Mouse (Mus musculus): ENCODE results near the gene Pdcd2l. TPM values are rescaled to one million over a fixed set of nuclear protein-coding genes. Genes with fewer than 3 reads are reported as not detected.
"Not testable (repeated sequence)": the region's sequence is repeated elsewhere in the genome, so short reads cannot be mapped to it uniquely, and the experiment has no call there.

Pdcd2l gene
- polyA plus RNA-seq, 1 experiment from 2014 or later: 69.0 TPM

GRCm38 (mm10) chr7:34206331-34206730 lies 9.9 kb upstream of the Pdcd2l start:
- H3K27ac ChIP-seq: no peak overlapping the region
- H3K36me3 ChIP-seq: peaks cover 100% of the 10 kb centered on the region
- H3K27me3 ChIP-seq: no peaks in the 10 kb centered on the region
- no peak overlapping the region for H3K4me3 ChIP-seq
- ATAC-seq (ENCODE audit: low FRiP score, low read depth): no peak
- 94% methylated on average over 6 of the region's 6 CpGs for WGBS
- no peak overlapping the region for H3K9ac ChIP-seq
- no peaks in the 10 kb centered on the region for H3K9me3 ChIP-seq
- no peaks in the 10 kb centered on the region for H3K4me1 ChIP-seq
- H3K4me2 ChIP-seq (replicated peaks): no peak overlapping the region

DNA sequence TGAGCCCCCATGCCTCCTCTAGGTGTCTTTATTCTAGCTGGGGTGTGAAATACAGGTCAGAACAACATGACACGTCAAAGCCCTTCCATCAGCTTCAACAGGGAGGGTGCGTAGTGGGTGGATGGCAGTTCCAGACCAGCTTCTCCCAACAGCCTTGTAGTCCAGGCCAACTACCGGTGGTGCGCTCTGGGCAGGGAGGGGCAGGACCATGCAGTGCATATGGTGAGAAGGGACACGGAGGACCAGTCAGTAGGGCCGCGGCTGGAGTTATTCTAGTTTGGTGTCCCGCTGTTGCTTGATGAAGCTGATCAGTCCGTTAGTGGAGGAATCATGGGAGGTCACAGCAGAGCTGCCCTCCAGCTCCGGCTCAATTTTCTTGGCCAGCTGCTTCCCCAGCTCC lies 5.7 kb upstream of the Pdcd2l start:
- peaks cover 69% of the 10 kb centered on the region for H3K36me3 ChIP-seq
- H3K4me3 ChIP-seq; H3K9ac ChIP-seq; H3K4me1 ChIP-seq; H3K27ac ChIP-seq; ATAC-seq (ENCODE audit: low FRiP score, low read depth); H3K4me2 ChIP-seq (replicated peaks); H3K9me3 ChIP-seq; H3K27me3 ChIP-seq: not testable (repeated sequence)
- 92% methylated on average over 10 of the region's 10 CpGs for WGBS

DNA sequence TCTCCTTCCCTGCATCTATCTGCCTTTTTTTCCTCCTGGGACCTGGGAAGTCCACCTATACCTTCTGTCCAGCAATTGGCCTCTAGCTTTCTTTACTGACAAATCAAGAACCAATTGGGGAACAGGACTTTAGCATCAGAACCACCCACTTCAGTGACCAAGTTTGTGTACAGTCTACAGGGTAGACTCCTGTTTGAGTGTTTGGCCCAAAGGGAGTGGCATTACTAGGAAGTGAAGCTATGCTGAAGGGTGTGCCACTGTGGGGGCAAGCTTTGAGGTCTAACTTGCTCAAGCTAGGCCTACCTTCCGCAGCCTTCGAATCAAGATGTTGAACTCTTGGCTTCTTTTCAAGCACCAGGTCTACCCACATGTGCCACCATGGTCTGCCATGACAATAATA lies 4.4 kb upstream of the Pdcd2l start:
- Histone ChIP-seq H3K9me3 (0 out of 2 replicates have a peak, but pooled peaks cover 5% of the 10 kb centered on the region), H3K27me3 (no peaks in the 10 kb centered on the region), H3K9ac (no peak overlapping the region), H3K27ac (no peak overlapping the region), H3K4me1 (peaks cover under 1% of the 10 kb centered on the region; the same call in 1 of the 2 replicates), H3K4me2 (replicated peaks) (no peak overlapping the region), H3K36me3 (peaks cover 56% of the 10 kb centered on the region), H3K4me3 (no peak overlapping the region)
- ATAC-seq (ENCODE audit: low FRiP score, low read depth): no peak
- WGBS: 100% methylated on average over 2 of the region's 2 CpGs

- ATAC-seq (ENCODE audit: low FRiP score, low read depth): no peak
Measured at GRCm38 (mm10) chr7:34198346-34198745, 1.9 kb upstream of the Pdcd2l start.

DNA sequence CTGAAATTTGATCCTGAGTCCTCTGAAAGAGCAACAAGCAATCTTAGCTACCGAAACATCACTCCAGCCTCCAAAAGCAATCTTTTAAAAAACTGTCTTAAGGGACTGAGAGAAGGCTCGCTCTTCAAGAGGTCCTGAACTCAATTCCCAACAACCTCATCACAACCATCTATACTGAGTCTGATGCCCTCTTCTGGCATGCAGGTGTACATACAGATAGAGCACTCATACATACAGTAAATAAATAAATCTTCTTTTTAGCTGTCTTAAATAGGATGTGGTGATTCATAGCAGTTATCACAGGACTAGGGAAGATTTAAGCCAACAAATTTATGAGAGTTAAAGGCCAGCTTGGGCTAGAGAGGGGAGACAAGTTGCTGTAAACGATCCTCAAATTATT lies 829 bp downstream of the Pdcd2l start:
- 0 out of 2 replicates have a peak, but pooled peaks cover 3% of the 10 kb centered on the region for H3K9me3 ChIP-seq
- H3K4me1 ChIP-seq: peaks cover 7% of the 10 kb centered on the region
- H3K9ac ChIP-seq: peak overlapping the region; percentile 94
- H3K36me3 ChIP-seq: peaks cover 23% of the 10 kb centered on the region
- H3K4me2 ChIP-seq (replicated peaks): peak overlapping the region; percentile 83
- H3K27me3 ChIP-seq: no peaks in the 10 kb centered on the region
- no peak overlapping the region for H3K27ac ChIP-seq
- WGBS: 40% methylated on average over 3 of the region's 3 CpGs
- peak overlapping the region; percentile 97 for H3K4me3 ChIP-seq
- no peak for ATAC-seq (ENCODE audit: low FRiP score, low read depth)

More at GRCm38 (mm10) chr7:34198346-34198745, 1.9 kb upstream of the Pdcd2l start:
- Histone ChIP-seq H3K4me3 (no peak overlapping the region), H3K4me2 (replicated peaks) (no peak overlapping the region), H3K9ac (no peak overlapping the region), H3K27me3 (no peaks in the 10 kb centered on the region), H3K36me3 (peaks cover 36% of the 10 kb centered on the region), H3K27ac (no peak overlapping the region), H3K4me1 (peaks cover 7% of the 10 kb centered on the region), H3K9me3 (0 out of 2 replicates have a peak, but pooled peaks cover 5% of the 10 kb centered on the region)
- WGBS: 46% methylated on average over 3 of the region's 3 CpGs

DNA sequence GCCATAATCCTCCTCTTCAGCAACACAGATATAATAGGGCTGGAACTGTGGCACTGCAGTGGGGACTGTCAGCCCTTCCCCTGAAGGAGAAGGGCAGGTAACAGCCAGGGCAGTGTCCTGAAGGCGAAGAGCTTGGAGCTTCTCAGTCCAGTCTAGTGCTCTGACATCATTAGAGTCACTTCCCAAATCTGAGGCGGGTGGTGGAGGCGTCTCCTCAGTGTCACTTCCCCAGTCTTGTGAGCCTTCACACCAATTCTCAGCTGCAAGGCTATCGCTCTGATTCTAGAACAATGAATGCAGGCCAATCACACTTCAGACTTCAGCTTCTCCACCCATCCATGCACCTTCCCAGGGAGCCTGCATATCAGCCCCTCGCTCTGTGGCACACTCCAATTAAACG lies 3.6 kb downstream of the Pdcd2l start:
- Histone ChIP-seq H3K4me2 (replicated peaks) (no peak overlapping the region), H3K36me3 (peaks cover 40% of the 10 kb centered on the region), H3K27me3 (no peaks in the 10 kb centered on the region), H3K4me1 (peaks cover 7% of the 10 kb centered on the region), H3K9ac (no peak overlapping the region), H3K9me3 (no peaks in the 10 kb centered on the region), H3K27ac (no peak overlapping the region), H3K4me3 (no peak overlapping the region)
- WGBS: 93% methylated on average over 6 of the region's 6 CpGs
- ATAC-seq (ENCODE audit: low FRiP score, low read depth): no peak

DNA sequence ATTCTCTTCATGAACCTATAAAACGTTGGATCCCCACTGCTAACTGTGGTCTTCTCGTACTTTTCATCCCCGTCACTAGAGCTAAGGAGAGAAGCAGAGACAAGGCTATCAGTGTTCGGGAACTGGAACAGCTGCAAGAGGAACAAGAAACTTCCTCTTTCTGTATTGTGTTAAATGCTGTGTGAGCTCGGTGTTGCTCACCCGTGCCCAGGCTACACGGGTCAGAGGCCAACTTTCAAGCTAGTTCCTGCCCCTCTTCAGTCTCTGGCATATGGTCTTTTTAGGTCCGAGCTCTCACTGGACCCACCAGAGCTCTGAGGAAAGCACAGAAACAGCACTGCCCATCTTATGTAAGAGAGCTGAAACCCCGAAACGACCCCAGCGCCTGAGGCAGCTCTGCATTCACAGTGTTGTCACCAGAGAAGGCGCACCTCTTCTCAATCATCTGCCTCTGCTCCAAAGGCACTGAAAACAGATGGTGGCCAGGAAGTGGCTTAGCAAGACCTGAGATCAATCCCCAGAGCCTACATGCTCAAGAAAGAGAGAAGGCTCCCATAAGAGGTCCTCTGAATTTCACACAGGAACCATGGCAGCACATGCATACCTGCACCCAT lies 7.0 kb downstream of the Pdcd2l start:
- 91% methylated on average over 12 of the region's 12 CpGs for WGBS
- peaks cover 70% of the 10 kb centered on the region for H3K36me3 ChIP-seq

DNA sequence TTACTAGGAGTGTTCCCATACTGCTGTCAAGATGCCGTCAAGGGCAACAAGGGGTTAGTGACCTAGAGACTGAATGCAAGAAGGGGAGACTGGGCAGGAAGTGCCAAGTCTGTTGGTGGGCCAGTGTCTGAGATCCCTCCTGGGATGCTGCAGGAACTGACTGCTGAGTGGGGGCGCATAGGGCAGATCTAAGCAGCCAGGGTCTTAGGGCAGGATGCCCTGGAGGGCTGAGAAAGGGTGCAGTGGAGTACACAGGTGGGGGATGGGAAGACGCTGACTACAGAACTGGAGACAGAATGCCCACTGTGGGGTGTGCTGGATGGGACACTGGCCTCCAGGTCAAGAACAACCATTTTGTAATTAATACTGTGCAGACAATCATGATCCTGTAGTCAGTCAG lies 12.7 kb downstream of the Pdcd2l start:
- H3K4me3 ChIP-seq: no peak overlapping the region
- H3K27ac ChIP-seq: no peak overlapping the region
- H3K4me2 ChIP-seq (replicated peaks): no peak overlapping the region
- no peaks in the 10 kb centered on the region for H3K4me1 ChIP-seq
- H3K27me3 ChIP-seq: no peaks in the 10 kb centered on the region
- no peak overlapping the region for H3K9ac ChIP-seq
- 73% methylated on average over 3 of the region's 3 CpGs for WGBS
- H3K36me3 ChIP-seq: peaks cover 55% of the 10 kb centered on the region
- ATAC-seq (ENCODE audit: low FRiP score, low read depth): 0 out of 2 replicates have a peak, but pooled peaks have one; percentile 24
- H3K9me3 ChIP-seq: no peaks in the 10 kb centered on the region

More for the DNA sequence above, 7.0 kb downstream of the Pdcd2l start:
- Histone ChIP-seq H3K4me3 (no peak overlapping the region), H3K27me3 (no peaks in the 10 kb centered on the region), H3K4me2 (replicated peaks) (no peak overlapping the region), H3K9me3 (no peaks in the 10 kb centered on the region), H3K27ac (no peak overlapping the region), H3K4me1 (no peaks in the 10 kb centered on the region), H3K9ac (no peak overlapping the region)
- ATAC-seq (ENCODE audit: low FRiP score, low read depth): no peak

- 0 out of 2 replicates have a peak, but pooled peaks have one; percentile 32 for ATAC-seq (ENCODE audit: low FRiP score, low read depth)
- no peaks in the 10 kb centered on the region for H3K4me1 ChIP-seq
- H3K9ac ChIP-seq: no peak overlapping the region
- H3K36me3 ChIP-seq: peaks cover 50% of the 10 kb centered on the region
- no peak overlapping the region for H3K27ac ChIP-seq
- H3K27me3 ChIP-seq: no peaks in the 10 kb centered on the region
- no peak overlapping the region for H3K4me3 ChIP-seq
- H3K4me2 ChIP-seq (replicated peaks): no peak overlapping the region
- WGBS: 82% methylated on average over 13 of the region's 13 CpGs
- H3K9me3 ChIP-seq: no peaks in the 10 kb centered on the region
Measured at GRCm38 (mm10) chr7:34183356-34183755, 13.1 kb downstream of the Pdcd2l start.

GRCm38 (mm10) chr7:34176241-34176640 lies 20.2 kb downstream of the Pdcd2l start:
- WGBS: 84% methylated on average over 6 of the region's 6 CpGs
- H3K4me2 ChIP-seq (replicated peaks); H3K27ac ChIP-seq; H3K4me3 ChIP-seq; H3K9ac ChIP-seq; H3K9me3 ChIP-seq; H3K36me3 ChIP-seq; H3K27me3 ChIP-seq; H3K4me1 ChIP-seq; ATAC-seq (ENCODE audit: low FRiP score, low read depth): not testable (repeated sequence)

DNA sequence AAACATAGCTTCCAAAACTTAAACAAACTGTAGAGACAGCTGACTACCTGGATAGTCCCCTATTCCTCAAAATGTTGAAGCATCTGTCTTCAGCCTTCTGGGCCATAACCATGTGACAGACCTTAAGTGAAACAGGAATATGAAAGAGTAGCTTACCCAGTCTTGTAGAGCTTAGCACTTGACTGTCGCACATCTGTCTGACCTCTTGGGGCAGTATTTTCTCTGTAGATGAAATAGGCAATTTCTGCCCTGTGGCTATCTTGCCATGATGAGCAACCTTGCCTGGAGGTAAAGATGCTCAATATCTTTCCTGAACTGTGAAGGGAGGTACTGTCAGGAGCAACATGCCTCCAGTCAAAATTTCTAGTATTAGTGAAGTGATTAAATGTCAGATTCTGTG lies 24.2 kb downstream of the Pdcd2l start:
- Histone ChIP-seq H3K27ac (no peak overlapping the region), H3K4me1 (peaks cover 5% of the 10 kb centered on the region; the same call in 1 of the 2 replicates), H3K4me3 (no peak overlapping the region), H3K27me3 (no peaks in the 10 kb centered on the region), H3K9me3 (no peaks in the 10 kb centered on the region), H3K9ac (no peak overlapping the region), H3K4me2 (replicated peaks) (no peak overlapping the region), H3K36me3 (no peaks in the 10 kb centered on the region)
- ATAC-seq (ENCODE audit: low FRiP score, low read depth): no peak
- 73% methylated on average over 1 of the region's 1 CpGs for WGBS

DNA sequence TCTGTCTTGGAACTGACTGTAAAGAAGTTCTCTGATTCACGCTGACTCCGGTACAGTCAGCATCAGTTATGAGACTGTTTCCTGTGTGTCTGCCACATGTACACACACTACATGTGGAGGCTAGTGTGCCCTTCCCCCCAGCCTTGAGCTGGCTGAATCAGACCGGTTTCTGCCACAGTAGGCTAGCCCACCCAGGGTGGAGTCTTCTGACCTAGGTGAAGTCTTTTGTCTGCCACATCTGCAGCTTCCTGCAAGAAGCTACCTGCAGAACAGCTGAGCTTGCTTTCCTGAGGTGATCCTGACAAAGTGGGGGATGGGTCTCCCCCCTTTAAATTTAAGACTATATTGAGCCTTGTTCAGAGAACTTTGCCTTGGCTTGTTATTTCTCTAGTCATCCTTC lies 27.0 kb downstream of the Pdcd2l start, which contains the start of gene Uba2:
Gene Uba2 (minus strand): TSS at position 146 of the 400 bp plus-strand sequence.
- 82% methylated on average over 3 of the region's 3 CpGs for WGBS
- H3K36me3 ChIP-seq: peaks cover 10% of the 10 kb centered on the region
- ATAC-seq (ENCODE audit: low FRiP score, low read depth): no peak

More for the DNA sequence above, 27.0 kb downstream of the Pdcd2l start, which contains the start of gene Uba2:
- Histone ChIP-seq H3K27ac (peak within 1 kb of the TSS; percentile 89), H3K4me2 (replicated peaks) (peak within 1 kb of the TSS; percentile 90), H3K4me1 (peaks cover 10% of the 10 kb centered on the region), H3K9me3 (no peaks in the 10 kb centered on the region), H3K9ac (peak within 1 kb of the TSS; percentile 96), H3K4me3 (peak within 1 kb of the TSS; percentile 93), H3K27me3 (no peaks in the 10 kb centered on the region)
